Mouse (Mus musculus) heart, embryonic 14.5 days (tissue): ENCODE data around the gene Dcbld2. TPM values are rescaled to one million over a fixed set of nuclear protein-coding genes. Genes with fewer than 3 reads are reported as not detected.
"Not testable (repeated sequence)": the region's sequence is repeated elsewhere in the genome, so short reads cannot be mapped to it uniquely, and the experiment has no call there.

ENCODE experiments used
- ATAC-seq: fragments of 200-750 bp; cut with Nextera tagmentation; 2 replicates; pipeline ENCODE4 v1.8.0; 2017; ENCODE audit warnings: low read depth, moderate TSS enrichment; ENCODE audit not compliant: insufficient number of reproducible peaks, insufficient read depth, low FRiP score
- H3K27ac ChIP-seq, 2 experiments: fragments of 200-500 bp in 1 of 2; fragments of 300-500 bp in 1 of 2; sonication (generic) in 1 of 2; replicated peaks in 1 of 2; 2 replicates each; pipeline ENCODE4 v1.5.1; 2012 to 2014; ENCODE audit warnings: low read depth in 2 of 2, low read length in 2 of 2, control low read depth in 1 of 2, mild to moderate bottlenecking in 1 of 2, mixed read lengths in 1 of 2; ENCODE audit not compliant: control insufficient read depth in 1 of 2, insufficient read depth in 1 of 2
- H3K27me3 ChIP-seq: fragments of 300-500 bp; sonication (generic); 2 replicates; pipeline ENCODE4 v1.6.1; 2014; ENCODE audit warnings: mild to moderate bottlenecking, low read length, control low read depth; ENCODE audit not compliant: control insufficient read depth, insufficient read depth
- H3K36me3 ChIP-seq: fragments of 300-500 bp; sonication (generic); 2 replicates; pipeline ENCODE4 v1.6.1; 2014; ENCODE audit warnings: mild to moderate bottlenecking, control low read depth, low read length, mixed read lengths; ENCODE audit not compliant: control insufficient read depth, insufficient read depth
- H3K4me1 ChIP-seq, 2 experiments: fragments of 200-500 bp in 1 of 2; fragments of 300-500 bp in 1 of 2; sonication (generic) in 1 of 2; 2 replicates each; pipeline ENCODE4 v1.6.1; 2012 to 2014; ENCODE audit warnings: low read length in 2 of 2, control low read depth in 1 of 2, mixed read lengths in 1 of 2; ENCODE audit not compliant: control insufficient read depth in 2 of 2, insufficient read depth in 2 of 2
- H3K4me2 ChIP-seq: fragments of 300-500 bp; sonication (generic); 2 replicates; pipeline ENCODE4 v1.6.1; 2014; ENCODE audit warnings: mild to moderate bottlenecking, low read length
- H3K4me3 ChIP-seq, 2 experiments: fragments of 200-500 bp in 1 of 2; fragments of 300-500 bp in 1 of 2; sonication (generic) in 1 of 2; 2 replicates each; pipeline ENCODE4 v1.5.1; 2012 to 2014; ENCODE audit warnings: low read length in 2 of 2, mild to moderate bottlenecking in 2 of 2, control low read depth in 1 of 2, low read depth in 1 of 2, moderate library complexity in 1 of 2; ENCODE audit not compliant: control insufficient read depth in 1 of 2, insufficient read depth in 1 of 2
- H3K9ac ChIP-seq: fragments of 300-500 bp; sonication (generic); 2 replicates; pipeline ENCODE4 v1.6.1; 2014; ENCODE audit warnings: mild to moderate bottlenecking, low read length
- H3K9me3 ChIP-seq: fragments of 300-500 bp; sonication (generic); 2 replicates; pipeline ENCODE4 v1.6.1; 2016; ENCODE audit warnings: low read length, control low read depth; ENCODE audit not compliant: control insufficient read depth
- WGBS: fragments of 180-500 bp; shearing (Covaris S2); extraction: QIAGEN DNeasy Blood & Tissue Kit; methylation state at CpG from one replicate; pipeline ENCODE4 v1.1.7; 2014; 5-methylcytosine and 5-hydroxymethylcytosine counted together
- polyA plus RNA-seq: library from polyadenylated mRNA; unstranded; fragments of >200 nt; fragmentation: Nextera tagmentation; extraction: Ambion mirVana; gene quantifications from 2 replicates; pipeline ENCODE4 v1.2.1, GENCODE M21; 2014

Dcbld2 gene
- polyA plus RNA-seq, 1 experiment from 2014 or later, result 23.7 TPM

- not testable (repeated sequence) for H3K9me3 ChIP-seq, H3K27me3 ChIP-seq, H3K4me3 ChIP-seq, ATAC-seq
- Histone ChIP-seq H3K36me3 (peaks cover 69% of the 10 kb centered on the region), H3K4me2 (peak overlapping the region; percentile 47), H3K27ac (peak overlapping the region; percentile 81 to 82), H3K9ac (peak overlapping the region; percentile 31; the same call in 1 of the 2 replicates), H3K4me1 (peaks cover 8 to 10% of the 10 kb centered on the region in 2 experiments)
- 7% methylated on average over 3 of the region's 3 CpGs for WGBS
Measured at GRCm38 (mm10) chr16:58459966-58460365, 51.7 kb downstream of the Dcbld2 start.

GRCm38 (mm10) chr16:58460386-58460785 is 52.1 kb downstream of the Dcbld2 start:
- H3K4me2 ChIP-seq, result peak overlapping the region; percentile 47
- WGBS, result 49% methylated on average over 10 of the region's 10 CpGs

GRCm38 (mm10) chr16:58461856-58462518 is 53.7 kb downstream of the Dcbld2 start:
- peak overlapping the region; percentile 47; the same call in 1 of the 2 replicates for H3K4me2 ChIP-seq
- no peak overlapping the region for H3K27ac ChIP-seq
- no peak overlapping the region for H3K4me3 ChIP-seq
- ATAC-seq, result no peak
- H3K9me3 ChIP-seq, result no peaks in the 10 kb centered on the region
- peaks cover 8 to 10% of the 10 kb centered on the region in 2 experiments for H3K4me1 ChIP-seq
- 89% methylated on average over 2 of the region's 2 CpGs for WGBS
- H3K36me3 ChIP-seq, result peaks cover 79% of the 10 kb centered on the region
- H3K27me3 ChIP-seq, result no peaks in the 10 kb centered on the region
- H3K9ac ChIP-seq, result no peak overlapping the region

More at GRCm38 (mm10) chr16:58460386-58460785, 52.1 kb downstream of the Dcbld2 start:
- no peaks in the 10 kb centered on the region for H3K27me3 ChIP-seq
- peak overlapping the region; percentile 31 for H3K9ac ChIP-seq
- no peaks in the 10 kb centered on the region for H3K9me3 ChIP-seq
- no peak for ATAC-seq
- H3K36me3 ChIP-seq, result peaks cover 69% of the 10 kb centered on the region
- peak overlapping the region; percentile 7 to 13; a peak in 2 of 4 replicates for H3K4me3 ChIP-seq
- peak overlapping the region; percentile 81 to 82 for H3K27ac ChIP-seq
- peaks cover 8 to 10% of the 10 kb centered on the region in 2 experiments for H3K4me1 ChIP-seq

- WGBS, result 93% methylated on average over 2 of the region's 2 CpGs
- no peak overlapping the region for H3K27ac ChIP-seq
- H3K9ac ChIP-seq, result no peak overlapping the region
- H3K4me2 ChIP-seq, result no peak overlapping the region
- H3K36me3 ChIP-seq, result peaks cover 80% of the 10 kb centered on the region
- no peaks in the 10 kb centered on the region for H3K9me3 ChIP-seq
- no peaks in the 10 kb centered on the region for H3K27me3 ChIP-seq
- peaks cover 8 to 10% of the 10 kb centered on the region in 2 experiments; a peak in 3 of 4 replicates for H3K4me1 ChIP-seq
- H3K4me3 ChIP-seq, result no peak overlapping the region
- no peak for ATAC-seq
Measured at GRCm38 (mm10) chr16:58462519-58462918, 54.3 kb downstream of the Dcbld2 start.

GRCm38 (mm10) chr16:58464051-58464450 is 55.8 kb downstream of the Dcbld2 start:
- Histone ChIP-seq H3K27me3 (no peaks in the 10 kb centered on the region), H3K4me3 (no peak overlapping the region), H3K36me3 (peaks cover 80% of the 10 kb centered on the region), H3K27ac (no peak overlapping the region), H3K4me1 (peaks cover 8 to 10% of the 10 kb centered on the region in 2 experiments; a peak in 3 of 4 replicates), H3K9ac (no peak overlapping the region), H3K4me2 (no peak overlapping the region), H3K9me3 (no peaks in the 10 kb centered on the region)
- 0 out of 2 replicates have a peak, but pooled peaks have one; percentile 7 for ATAC-seq
- 93% methylated on average over 14 of the region's 14 CpGs for WGBS

- no peak for ATAC-seq
- H3K9ac ChIP-seq, result no peak overlapping the region
- 78% methylated on average over 9 of the region's 9 CpGs for WGBS
- H3K4me1 ChIP-seq, result peaks cover 4 to 7% of the 10 kb centered on the region in 2 experiments; a peak in 3 of 4 replicates
- no peak overlapping the region for H3K4me2 ChIP-seq
- no peak overlapping the region for H3K4me3 ChIP-seq
- no peak overlapping the region for H3K27ac ChIP-seq
- H3K27me3 ChIP-seq, result no peaks in the 10 kb centered on the region
- no peaks in the 10 kb centered on the region for H3K9me3 ChIP-seq
- H3K36me3 ChIP-seq, result peaks cover 91% of the 10 kb centered on the region
Measured at GRCm38 (mm10) chr16:58465412-58465811, 57.2 kb downstream of the Dcbld2 start.

- 87% methylated on average over 8 of the region's 8 CpGs for WGBS
- Histone ChIP-seq H3K36me3 (peaks cover 89% of the 10 kb centered on the region), H3K9me3 (no peaks in the 10 kb centered on the region), H3K9ac (no peak overlapping the region), H3K4me1 (peaks cover 0 to 7% of the 10 kb centered on the region in 2 experiments; a peak in 3 of 4 replicates), H3K27ac (no peak overlapping the region), H3K4me3 (no peak overlapping the region), H3K27me3 (no peaks in the 10 kb centered on the region), H3K4me2 (no peak overlapping the region)
- no peak for ATAC-seq
Measured at GRCm38 (mm10) chr16:58470061-58470460, 61.8 kb downstream of the Dcbld2 start.
